Mouse (Mus musculus) lung, postnatal 0 days (tissue): ENCODE data around the gene Alox12. TPM values are rescaled to one million over a fixed set of nuclear protein-coding genes. Genes with fewer than 3 reads are reported as not detected.

ENCODE experiments used
- ATAC-seq: fragments of 200-750 bp; cut with Nextera tagmentation; 2 replicates; pipeline ENCODE4 v1.8.0; 2017; ENCODE audit warnings: moderate library complexity
- DNase-seq: peaks from one replicate; pipeline ENCODE4 v3.0.0-alpha.2; 2016; ENCODE audit warnings: low spot score
- H3K27ac ChIP-seq: fragments of 300-500 bp; sonication (generic); 2 replicates; pipeline ENCODE4 v1.5.1; 2014; ENCODE audit warnings: antibody characterized with exemption, mild to moderate bottlenecking, low read length, mixed read lengths
- H3K27me3 ChIP-seq: fragments of 300-500 bp; sonication (generic); replicated peaks from 2 replicates; pipeline ENCODE4 v1.6.1; 2014; ENCODE audit warnings: low read length, mixed read lengths; ENCODE audit not compliant: insufficient read depth
- H3K36me3 ChIP-seq: fragments of 300-500 bp; sonication (generic); 2 replicates; pipeline ENCODE4 v1.6.1; 2014; ENCODE audit warnings: low read length, mixed read lengths; ENCODE audit not compliant: insufficient read depth
- H3K4me1 ChIP-seq: fragments of 300-500 bp; sonication (generic); 2 replicates; pipeline ENCODE4 v1.6.1; 2014; ENCODE audit warnings: antibody characterized with exemption, low read depth, low read length, mixed read lengths; ENCODE audit not compliant: insufficient read depth
- H3K4me2 ChIP-seq: fragments of 300-500 bp; sonication (generic); replicated peaks from 2 replicates; pipeline ENCODE4 v1.6.1; 2014; ENCODE audit warnings: low read depth, mild to moderate bottlenecking, low read length, moderate library complexity, mixed read lengths
- H3K4me3 ChIP-seq: fragments of 300-500 bp; sonication (generic); 2 replicates; pipeline ENCODE4 v1.5.1; 2014; ENCODE audit warnings: low read depth, low read length
- H3K9ac ChIP-seq: fragments of 300-500 bp; sonication (generic); replicated peaks from 2 replicates; pipeline ENCODE4 v1.6.1; 2014; ENCODE audit warnings: low read depth, mild to moderate bottlenecking
- H3K9me3 ChIP-seq: fragments of 300-500 bp; sonication (generic); 2 replicates; pipeline ENCODE4 v1.6.1; 2016; ENCODE audit warnings: low read length, mixed read lengths
- CTCF ChIP-seq: IDR thresholded peaks from 2 replicates; pipeline ENCODE4 v1.5.1; 2016; ENCODE audit warnings: antibody characterized with exemption, mild to moderate bottlenecking
- EP300 ChIP-seq: IDR thresholded peaks from 2 replicates; pipeline ENCODE4 v1.6.1; 2016; ENCODE audit warnings: antibody characterized with exemption, mild to moderate bottlenecking, control low read depth
- WGBS: fragments of 180-500 bp; shearing (Covaris S2); extraction: QIAGEN DNeasy Blood & Tissue Kit; methylation state at CpG from one replicate; pipeline ENCODE4 v1.1.7; 2014; 5-methylcytosine and 5-hydroxymethylcytosine counted together
- polyA plus RNA-seq: library from polyadenylated mRNA; unstranded; fragments of >200 nt; fragmentation: Nextera tagmentation; extraction: Ambion mirVana; gene quantifications from 2 replicates; pipeline ENCODE4 v1.2.1, GENCODE M21; 2015

The Alox12 gene
- polyA plus RNA-seq, 1 experiment from 2014 or later = 5.8 TPM

GRCm38 (mm10) chr11:70289236-70289635 lies 34.1 kb upstream of the Alox12 start:
- Histone ChIP-seq H3K36me3 (no peaks in the 10 kb centered on the region), H3K9ac (no peak overlapping the region), H3K4me1 (no peaks in the 10 kb centered on the region), H3K4me2 (no peak overlapping the region), H3K4me3 (no peak overlapping the region), H3K27ac (no peak overlapping the region), H3K9me3 (no peaks in the 10 kb centered on the region), H3K27me3 (no peaks in the 10 kb centered on the region)
- DNase-seq (no peak), ATAC-seq (no peak)
- WGBS = 28% methylated on average over 6 of the region's 6 CpGs
- TF ChIP-seq CTCF = no peak
- no peak for TF ChIP-seq EP300

- 71% methylated on average over 10 of the region's 10 CpGs for WGBS
- Histone ChIP-seq H3K9me3 (no peaks in the 10 kb centered on the region), H3K4me2 (no peak overlapping the region), H3K4me1 (no peaks in the 10 kb centered on the region), H3K27me3 (no peaks in the 10 kb centered on the region), H3K9ac (no peak overlapping the region), H3K36me3 (no peaks in the 10 kb centered on the region), H3K27ac (no peak overlapping the region), H3K4me3 (no peak overlapping the region)
- no peak for ATAC-seq
- no peak for TF ChIP-seq EP300
- no peak for TF ChIP-seq CTCF
- DNase-seq = no peak
Observed at GRCm38 (mm10) chr11:70288102-70288501, 32.9 kb upstream of the Alox12 start.

- Histone ChIP-seq H3K9me3 (no peaks in the 10 kb centered on the region), H3K27ac (no peak overlapping the region), H3K4me2 (no peak overlapping the region), H3K27me3 (no peaks in the 10 kb centered on the region), H3K4me1 (no peaks in the 10 kb centered on the region), H3K4me3 (no peak overlapping the region), H3K36me3 (no peaks in the 10 kb centered on the region), H3K9ac (no peak overlapping the region)
- no peak for ATAC-seq
- DNase-seq = no peak
- TF ChIP-seq EP300 (no peak), CTCF (no peak)
- WGBS = 68% methylated on average over 5 of the region's 5 CpGs
Observed at GRCm38 (mm10) chr11:70285686-70286085, 30.5 kb upstream of the Alox12 start.

- Histone ChIP-seq H3K9me3 (no peaks in the 10 kb centered on the region), H3K4me2 (no peak overlapping the region), H3K36me3 (no peaks in the 10 kb centered on the region), H3K27me3 (no peaks in the 10 kb centered on the region), H3K27ac (no peak overlapping the region), H3K9ac (no peak overlapping the region), H3K4me3 (no peak overlapping the region), H3K4me1 (peaks cover 4% of the 10 kb centered on the region; the same call in 1 of the 2 replicates)
- TF ChIP-seq EP300 (no peak), CTCF (no peak)
- DNase-seq = peak; percentile 16
- WGBS = 53% methylated on average over 3 of the region's 3 CpGs
- no peak for ATAC-seq
Observed at GRCm38 (mm10) chr11:70284757-70285156, 29.6 kb upstream of the Alox12 start.

GRCm38 (mm10) chr11:70283666-70284065 lies 28.5 kb upstream of the Alox12 start:
- H3K36me3 ChIP-seq = no peaks in the 10 kb centered on the region
- ATAC-seq = no peak
- peaks cover 4% of the 10 kb centered on the region; the same call in 1 of the 2 replicates for H3K4me1 ChIP-seq
- H3K9ac ChIP-seq = no peak overlapping the region
- H3K27me3 ChIP-seq = no peaks in the 10 kb centered on the region
- no peaks in the 10 kb centered on the region for H3K9me3 ChIP-seq
- H3K27ac ChIP-seq = no peak overlapping the region
- WGBS = 56% methylated on average over 4 of the region's 4 CpGs
- H3K4me2 ChIP-seq = no peak overlapping the region
- DNase-seq = no peak
- no peak overlapping the region for H3K4me3 ChIP-seq
- no peak for TF ChIP-seq EP300
- TF ChIP-seq CTCF = no peak

- Histone ChIP-seq H3K4me1 (peaks cover 4% of the 10 kb centered on the region; the same call in 1 of the 2 replicates), H3K4me3 (no peak overlapping the region), H3K27me3 (no peaks in the 10 kb centered on the region), H3K9me3 (no peaks in the 10 kb centered on the region), H3K36me3 (no peaks in the 10 kb centered on the region), H3K9ac (no peak overlapping the region), H3K27ac (no peak overlapping the region), H3K4me2 (no peak overlapping the region)
- 21% methylated on average over 3 of the region's 3 CpGs for WGBS
- peak; percentile 85 for ATAC-seq
- DNase-seq = peak; percentile 84
- TF ChIP-seq EP300 (no peak), CTCF (no peak)
Observed at GRCm38 (mm10) chr11:70280441-70280840, 25.3 kb upstream of the Alox12 start.

GRCm38 (mm10) chr11:70278961-70279360 lies 23.8 kb upstream of the Alox12 start:
- no peaks in the 10 kb centered on the region for H3K27me3 ChIP-seq
- H3K9ac ChIP-seq = no peak overlapping the region
- 88% methylated on average over 3 of the region's 3 CpGs for WGBS
- H3K9me3 ChIP-seq = no peaks in the 10 kb centered on the region
- H3K27ac ChIP-seq = no peak overlapping the region
- peaks cover 4% of the 10 kb centered on the region; the same call in 1 of the 2 replicates for H3K4me1 ChIP-seq
- ATAC-seq (no peak), DNase-seq (no peak)
- no peaks in the 10 kb centered on the region for H3K36me3 ChIP-seq
- TF ChIP-seq CTCF (no peak), EP300 (no peak)
- H3K4me3 ChIP-seq = no peak overlapping the region
- no peak overlapping the region for H3K4me2 ChIP-seq
